Mouse (Mus musculus) brain, embryonic 14.5 days (tissue): ENCODE results near the gene Vhl.

ENCODE experiments used
- CTCF ChIP-seq: fragments of 200-500 bp; IDR thresholded peaks from 2 replicates; pipeline ENCODE4 v1.5.1; 2012; ENCODE audit warnings: inconsistent platforms, mild to moderate bottlenecking, moderate library complexity, borderline replicate concordance; ENCODE audit not compliant: insufficient read depth, insufficient read length; ENCODE audit errors: extremely low read depth
- POLR2A ChIP-seq: fragments of 200-500 bp; IDR thresholded peaks from 2 replicates; pipeline ENCODE4 v1.6.1; 2012; ENCODE audit warnings: mild to moderate bottlenecking, inconsistent platforms, borderline replicate concordance; ENCODE audit not compliant: poor library complexity, insufficient read depth, insufficient read length, severe bottlenecking; ENCODE audit errors: extremely low read depth

DNA sequence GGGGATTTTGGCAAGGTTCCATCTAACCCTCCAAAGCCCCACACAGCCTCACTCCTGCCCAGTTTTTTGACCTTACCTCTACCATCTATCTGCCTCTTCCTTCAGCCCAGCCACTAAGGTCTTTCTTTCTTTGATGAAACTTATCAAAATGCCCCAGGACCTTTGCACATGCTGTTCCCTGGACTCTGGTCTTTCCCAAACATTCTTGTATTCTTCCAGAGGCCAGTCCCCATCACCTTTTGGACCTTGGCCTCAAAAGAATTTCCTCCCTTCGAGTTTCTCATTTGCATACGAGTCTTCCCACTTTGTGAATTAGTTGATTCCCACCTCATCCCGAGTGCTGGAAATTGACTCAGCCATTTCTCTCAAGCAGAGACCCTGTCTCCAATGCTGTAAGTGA, 31.7 kb downstream of the Vhl start:
- TF ChIP-seq POLR2A (no peak), CTCF (no peak)
